Mouse (Mus musculus): Measurements from ENCODE around the gene Lep.

Gene Lep

GRCm38 (mm10) chr6:29059846-29060685, at the start of gene Lep:
Gene Lep, plus strand, starts transcription at chr6:29060220.
- no peak for DNase-seq (ENCODE audit: low spot score)

- DNase-seq (ENCODE audit: low spot score): no peak
Observed at GRCm38 (mm10) chr6:29011651-29012050, 48.4 kb upstream of the Lep start.

- no peak for DNase-seq (ENCODE audit: low spot score)
Observed at GRCm38 (mm10) chr6:29013216-29013615, 46.8 kb upstream of the Lep start.

GRCm38 (mm10) chr6:29016891-29017412, 43.1 kb upstream of the Lep start:
- no peak for DNase-seq (ENCODE audit: low spot score)

GRCm38 (mm10) chr6:29019756-29020720, 40.0 kb upstream of the Lep start:
- no peak for DNase-seq (ENCODE audit: low spot score)

GRCm38 (mm10) chr6:29020937-29021336, 39.1 kb upstream of the Lep start:
- DNase-seq (ENCODE audit: low spot score): no peak

GRCm38 (mm10) chr6:29021501-29021900, 38.5 kb upstream of the Lep start:
- DNase-seq (ENCODE audit: low spot score): no peak

GRCm38 (mm10) chr6:29022115-29022514, 37.9 kb upstream of the Lep start:
- no peak for DNase-seq (ENCODE audit: low spot score)

GRCm38 (mm10) chr6:29023206-29023967, 36.6 kb upstream of the Lep start:
- peak; percentile 61 for DNase-seq (ENCODE audit: low spot score)

GRCm38 (mm10) chr6:29024000-29024417, 36.0 kb upstream of the Lep start:
- DNase-seq (ENCODE audit: low spot score): peak; percentile 90

GRCm38 (mm10) chr6:29025796-29026482, 34.1 kb upstream of the Lep start:
- DNase-seq (ENCODE audit: low spot score): no peak

GRCm38 (mm10) chr6:29026766-29027165, 33.3 kb upstream of the Lep start:
- no peak for DNase-seq (ENCODE audit: low spot score)

GRCm38 (mm10) chr6:29028129-29028528, 31.9 kb upstream of the Lep start:
- DNase-seq (ENCODE audit: low spot score): no peak

- DNase-seq (ENCODE audit: low spot score): no peak
Observed at GRCm38 (mm10) chr6:29029521-29029920, 30.5 kb upstream of the Lep start.

GRCm38 (mm10) chr6:29031216-29031615, 28.8 kb upstream of the Lep start:
- peak; percentile 100 for DNase-seq (ENCODE audit: low spot score)

- DNase-seq (ENCODE audit: low spot score): peak; percentile 72
Observed at GRCm38 (mm10) chr6:29031704-29032310, 28.2 kb upstream of the Lep start.

- DNase-seq (ENCODE audit: low spot score): peak; percentile 58
Observed at GRCm38 (mm10) chr6:29032411-29032810, 27.6 kb upstream of the Lep start.

- DNase-seq (ENCODE audit: low spot score): no peak
Observed at GRCm38 (mm10) chr6:29033981-29034646, 25.9 kb upstream of the Lep start.

- DNase-seq (ENCODE audit: low spot score): peak; percentile 23
Observed at GRCm38 (mm10) chr6:29036698-29037097, 23.3 kb upstream of the Lep start.

GRCm38 (mm10) chr6:29040266-29040665, 19.8 kb upstream of the Lep start:
- DNase-seq (ENCODE audit: low spot score): no peak
